In the genomic region with DNA sequence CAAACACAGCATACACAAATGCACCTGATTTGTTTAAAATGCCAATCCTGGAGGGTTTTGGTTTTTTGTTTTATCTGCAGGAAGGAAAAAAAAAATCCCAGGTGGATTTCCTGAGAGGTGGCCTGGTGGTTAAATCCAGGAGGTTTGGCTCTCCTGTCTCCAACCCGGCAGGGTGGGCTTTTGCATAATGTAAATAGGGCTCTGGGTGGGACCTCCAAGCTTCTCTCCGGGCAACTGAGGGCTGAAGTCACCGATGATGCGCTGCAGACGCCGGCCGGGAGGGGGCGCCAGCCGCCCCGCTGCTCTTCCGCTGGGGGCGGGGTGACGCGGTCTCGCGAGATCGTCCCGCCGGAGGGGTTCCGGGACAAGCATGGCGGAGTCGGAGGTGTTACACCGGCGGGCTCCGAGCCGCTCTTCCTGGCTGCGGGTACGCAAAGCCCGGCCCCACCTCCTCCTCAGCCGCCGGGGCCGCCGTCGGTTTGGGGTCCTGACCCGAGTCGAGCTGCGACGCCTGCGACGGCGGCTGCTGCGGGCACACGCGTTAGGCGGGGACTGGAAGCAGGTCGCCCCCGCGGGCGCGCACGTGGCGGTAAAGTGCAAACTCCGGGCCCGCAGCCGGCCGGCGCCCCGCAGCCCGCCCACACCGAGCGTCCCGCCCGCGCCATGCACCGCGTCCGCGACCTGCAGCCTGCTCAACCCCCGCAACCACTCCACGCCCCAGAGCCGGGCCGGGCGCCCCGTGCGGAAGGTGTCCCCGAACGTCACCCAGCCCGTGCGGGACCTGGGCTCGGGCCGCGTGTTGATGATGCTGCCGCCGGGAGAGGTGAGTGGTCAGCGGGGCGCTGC, we compare ENCODE assay signal across 7 mouse cellular contexts. TPM values are rescaled to one million over a fixed set of nuclear protein-coding genes. Genes with fewer than 3 reads are reported as not detected.
DNase-seq lines count a peak whose midpoint lies in the region; ATAC-seq lines count a peak whose summit lies in the region.

TSS of gene Nol9 (plus strand) at position 337 of the 846 bp plus-strand sequence.

- under 1% methylated on average over 84 of the region's 86 CpGs for WGBS in embryonic facial prominence, embryonic 11.5 days
- WGBS in limb, embryonic 11.5 days, result under 1% methylated on average over 76 of the region's 86 CpGs
- under 1% methylated on average over 80 of the region's 86 CpGs for WGBS in midbrain, embryonic 14.5 days

- H3K9me3 ChIP-seq in embryonic facial prominence, embryonic 11.5 days (replicated peaks; ENCODE audit: control insufficient read depth, low read length), result no peaks in the 10 kb centered on the region
- no peaks in the 10 kb centered on the region for H3K9me3 ChIP-seq in limb, embryonic 11.5 days (ENCODE audit: control insufficient read depth, low read length)
- no peaks in the 10 kb centered on the region for H3K9me3 ChIP-seq in midbrain, embryonic 14.5 days (ENCODE audit: control insufficient read depth, low read length)

- H3K4me1 ChIP-seq in embryonic facial prominence, embryonic 11.5 days (ENCODE audit: control insufficient read depth, insufficient read depth, low read length), result no peaks in the 10 kb centered on the region
- peaks cover 7% of the 10 kb centered on the region for H3K4me1 ChIP-seq in limb, embryonic 11.5 days (ENCODE audit: control insufficient read depth, insufficient read depth, low read length)
- peaks cover 8% of the 10 kb centered on the region for H3K4me1 ChIP-seq in midbrain, embryonic 14.5 days (ENCODE audit: control insufficient read depth, insufficient read depth, low read length)

- DNase-seq in adrenal gland, postnatal 14 days, result peak; percentile 97
- DNase-seq in embryonic facial prominence, embryonic 11.5 days (ENCODE audit: low spot score), result peak; percentile 93
- DNase-seq in heart, adult 11 months, result peak; percentile 99
- peak; percentile 95 for DNase-seq in kidney, adult 18-20 months
- peak; percentile 97 for DNase-seq in limb, embryonic 11.5 days (ENCODE audit: low spot score)
- DNase-seq in midbrain, embryonic 14.5 days, result peak; percentile 97
- DNase-seq in spleen, adult 18-20 months, result peak; percentile 89 to 97

- ATAC-seq in embryonic facial prominence, embryonic 11.5 days (replicated peaks; ENCODE audit: insufficient number of reproducible peaks, low FRiP score, low TSS enrichment, low read depth), result peak; percentile 80
- peak; percentile 83 for ATAC-seq in limb, embryonic 11.5 days (ENCODE audit: insufficient number of reproducible peaks, low FRiP score, low TSS enrichment, low read depth)
- peak; percentile 85 for ATAC-seq in midbrain, embryonic 14.5 days (ENCODE audit: low FRiP score, low TSS enrichment)

- peak within 1 kb of the TSS; percentile 61 for H3K4me2 ChIP-seq in embryonic facial prominence, embryonic 11.5 days (ENCODE audit: low read depth, low read length)
- H3K4me2 ChIP-seq in limb, embryonic 11.5 days (ENCODE audit: low read depth, severe bottlenecking), result peak within 1 kb of the TSS; percentile 61
- peak within 1 kb of the TSS; percentile 72 for H3K4me2 ChIP-seq in midbrain, embryonic 14.5 days (ENCODE audit: low read length)

- no peaks in the 10 kb centered on the region for H3K27me3 ChIP-seq in embryonic facial prominence, embryonic 11.5 days (ENCODE audit: control insufficient read depth, insufficient read depth, low read length)
- no peaks in the 10 kb centered on the region for H3K27me3 ChIP-seq in limb, embryonic 11.5 days (ENCODE audit: control insufficient read depth, insufficient read depth, low read length)
- no peaks in the 10 kb centered on the region for H3K27me3 ChIP-seq in midbrain, embryonic 14.5 days (ENCODE audit: control insufficient read depth, insufficient read depth, low read length)

- H3K36me3 ChIP-seq in embryonic facial prominence, embryonic 11.5 days (replicated peaks; ENCODE audit: control insufficient read depth, insufficient read depth, low read depth, low read length), result peaks cover 24% of the 10 kb centered on the region
- peaks cover 17% of the 10 kb centered on the region for H3K36me3 ChIP-seq in limb, embryonic 11.5 days (ENCODE audit: control insufficient read depth, insufficient read depth, low read length)
- H3K36me3 ChIP-seq in midbrain, embryonic 14.5 days (ENCODE audit: control insufficient read depth, insufficient read depth, low read length), result peaks cover 30% of the 10 kb centered on the region

- H3K27ac ChIP-seq in embryonic facial prominence, embryonic 11.5 days (replicated peaks; ENCODE audit: low read depth, low read length), result no peak within 1 kb of the TSS
- no peak within 1 kb of the TSS for H3K27ac ChIP-seq in limb, embryonic 11.5 days (replicated peaks; ENCODE audit: low read depth, low read length)
- 0 out of 2 replicates have a peak within 1 kb of the TSS, but pooled peaks have one; percentile 41 for H3K27ac ChIP-seq in midbrain, embryonic 14.5 days (replicated peaks; ENCODE audit: low read depth, low read length)

- peak within 1 kb of the TSS; percentile 86 for H3K9ac ChIP-seq in embryonic facial prominence, embryonic 11.5 days (replicated peaks; ENCODE audit: low read length)
- H3K9ac ChIP-seq in limb, embryonic 11.5 days (ENCODE audit: low read length), result peak within 1 kb of the TSS; percentile 76
- H3K9ac ChIP-seq in midbrain, embryonic 14.5 days (replicated peaks; ENCODE audit: low read length), result peak within 1 kb of the TSS; percentile 84

- H3K4me3 ChIP-seq in embryonic facial prominence, embryonic 11.5 days (ENCODE audit: low read depth, low read length), result peak within 1 kb of the TSS; percentile 98
- peak within 1 kb of the TSS; percentile 66 for H3K4me3 ChIP-seq in limb, embryonic 11.5 days (ENCODE audit: low read depth, low read length)
- H3K4me3 ChIP-seq in midbrain, embryonic 14.5 days (replicated peaks; ENCODE audit: low read depth, low read length), result peak within 1 kb of the TSS; percentile 99

RNA-seq across cellular contexts. Expression of gene Nol9, which starts in this region (rescaled TPM):
- 24.0 and 26.9 TPM in 2 replicates for total RNA-seq in adrenal gland, postnatal 14 days (2021)
- polyA plus RNA-seq in embryonic facial prominence, embryonic 11.5 days (2014; fragmentation: Nextera tagmentation; extraction: Ambion mirVana), result 28.3 and 31.4 TPM in 2 replicates
- polyA plus RNA-seq in limb, embryonic 11.5 days (2014; fragmentation: Nextera tagmentation; extraction: Ambion mirVana), result 38.1 and 40.3 TPM in 2 replicates
- 21.1 and 25.8 TPM in 2 replicates for polyA plus RNA-seq in midbrain, embryonic 14.5 days (2014; fragmentation: Nextera tagmentation; extraction: Ambion mirVana)
